Mouse (Mus musculus): ENCODE measurements around the gene Grin1. TPM values are rescaled to one million over a fixed set of nuclear protein-coding genes. Genes with fewer than 3 reads are reported as not detected.

The Grin1 gene
- polyA plus RNA-seq, 1 experiment, result 282 TPM

- peak overlapping the region; percentile 96 for H3K27ac ChIP-seq (ENCODE audit: insufficient read depth, low read length)
- H3K4me1 ChIP-seq (ENCODE audit: control insufficient read depth, insufficient read depth, low read length), result peaks cover 35% of the 10 kb centered on the region
- peak; percentile 97 to 99 for DNase-seq
- WGBS, result 4% methylated on average over 6 of the region's 6 CpGs
- peak overlapping the region; percentile 91 for H3K4me3 ChIP-seq (replicated peaks; ENCODE audit: insufficient read depth, low read depth, low read length)
- H3K27me3 ChIP-seq (ENCODE audit: control insufficient read depth, insufficient read depth, low read length), result no peaks in the 10 kb centered on the region
- peak; percentile 34; the same call in 1 of the 2 replicates for TF ChIP-seq POLR2A (IDR thresholded peaks at IDR 0.05; ENCODE audit: borderline replicate concordance, insufficient read depth, low read length)
- no peak for TF ChIP-seq CTCF (IDR thresholded peaks at IDR 0.05; ENCODE audit: borderline replicate concordance, insufficient read depth, low read depth, low read length)
These were observed 52.9 kb downstream of the Grin1 start for GRCm38 (mm10) chr2:25265897-25266656.

- peak overlapping the region; percentile 91 for H3K4me3 ChIP-seq (replicated peaks; ENCODE audit: insufficient read depth, low read depth, low read length)
- DNase-seq, result peak; percentile 89 to 95
These were observed 54.1 kb downstream of the Grin1 start for GRCm38 (mm10) chr2:25264851-25265250.

GRCm38 (mm10) chr2:25264286-25264660 is 54.7 kb downstream of the Grin1 start:
- peak overlapping the region; percentile 96 for H3K27ac ChIP-seq (ENCODE audit: insufficient read depth, low read length)

More at GRCm38 (mm10) chr2:25264851-25265250, 54.1 kb downstream of the Grin1 start:
- Histone ChIP-seq H3K27me3 (ENCODE audit: control insufficient read depth, insufficient read depth, low read length) (no peaks in the 10 kb centered on the region), H3K27ac (ENCODE audit: insufficient read depth, low read length) (peak overlapping the region; percentile 96), H3K4me1 (ENCODE audit: control insufficient read depth, insufficient read depth, low read length) (peaks cover 29% of the 10 kb centered on the region)
- TF ChIP-seq POLR2A (IDR thresholded peaks at IDR 0.05; ENCODE audit: borderline replicate concordance, insufficient read depth, low read length) (peak; percentile 48; the same call in 1 of the 2 replicates), CTCF (IDR thresholded peaks at IDR 0.05; ENCODE audit: borderline replicate concordance, insufficient read depth, low read depth, low read length) (no peak; the same call in 1 of the 2 replicates)
- WGBS, result 0% methylated on average over 3 of the region's 3 CpGs

GRCm38 (mm10) chr2:25263623-25264285 is 55.2 kb downstream of the Grin1 start:
- peak overlapping the region; percentile 91 for H3K4me3 ChIP-seq (replicated peaks; ENCODE audit: insufficient read depth, low read depth, low read length)
- DNase-seq, result no peak
- peaks cover 22% of the 10 kb centered on the region; the same call in 1 of the 2 replicates for H3K4me1 ChIP-seq (ENCODE audit: control insufficient read depth, insufficient read depth, low read length)
- 2% methylated on average over 12 of the region's 12 CpGs for WGBS
- no peak for TF ChIP-seq CTCF (IDR thresholded peaks at IDR 0.05; ENCODE audit: borderline replicate concordance, insufficient read depth, low read depth, low read length)
- TF ChIP-seq POLR2A (IDR thresholded peaks at IDR 0.05; ENCODE audit: borderline replicate concordance, insufficient read depth, low read length), result no peak
- no peaks in the 10 kb centered on the region for H3K27me3 ChIP-seq (ENCODE audit: control insufficient read depth, insufficient read depth, low read length)
- peak overlapping the region; percentile 96 for H3K27ac ChIP-seq (ENCODE audit: insufficient read depth, low read length)

More at GRCm38 (mm10) chr2:25264286-25264660, 54.7 kb downstream of the Grin1 start:
- TF ChIP-seq CTCF (IDR thresholded peaks at IDR 0.05; ENCODE audit: borderline replicate concordance, insufficient read depth, low read depth, low read length), result no peak
- no peak for TF ChIP-seq POLR2A (IDR thresholded peaks at IDR 0.05; ENCODE audit: borderline replicate concordance, insufficient read depth, low read length)
- peaks cover 27% of the 10 kb centered on the region for H3K4me1 ChIP-seq (ENCODE audit: control insufficient read depth, insufficient read depth, low read length)
- no peaks in the 10 kb centered on the region for H3K27me3 ChIP-seq (ENCODE audit: control insufficient read depth, insufficient read depth, low read length)
- no peak for DNase-seq
- peak overlapping the region; percentile 91 for H3K4me3 ChIP-seq (replicated peaks; ENCODE audit: insufficient read depth, low read depth, low read length)
- 8% methylated on average over 5 of the region's 5 CpGs for WGBS

GRCm38 (mm10) chr2:25262795-25263622 is 56.0 kb downstream of the Grin1 start:
- 1% methylated on average over 82 of the region's 82 CpGs for WGBS

GRCm38 (mm10) chr2:25262291-25262767 is 56.7 kb downstream of the Grin1 start, which contains the start of gene Tprn:
Gene Tprn, plus strand, starts transcription at chr2:25262618.
- WGBS, result under 1% methylated on average over 39 of the region's 39 CpGs

More at GRCm38 (mm10) chr2:25262795-25263622, 56.0 kb downstream of the Grin1 start:
- H3K4me3 ChIP-seq (replicated peaks; ENCODE audit: insufficient read depth, low read depth, low read length), result peak overlapping the region; percentile 91
- H3K27me3 ChIP-seq (ENCODE audit: control insufficient read depth, insufficient read depth, low read length), result no peaks in the 10 kb centered on the region
- no peak for TF ChIP-seq POLR2A (IDR thresholded peaks at IDR 0.05; ENCODE audit: borderline replicate concordance, insufficient read depth, low read length)
- no peak for TF ChIP-seq CTCF (IDR thresholded peaks at IDR 0.05; ENCODE audit: borderline replicate concordance, insufficient read depth, low read depth, low read length)
- DNase-seq, result peak; percentile 86 to 88
- peaks cover 14% of the 10 kb centered on the region; the same call in 1 of the 2 replicates for H3K4me1 ChIP-seq (ENCODE audit: control insufficient read depth, insufficient read depth, low read length)
- H3K27ac ChIP-seq (ENCODE audit: insufficient read depth, low read length), result peak overlapping the region; percentile 96

GRCm38 (mm10) chr2:25261870-25262269 is 57.1 kb downstream of the Grin1 start:
- H3K27me3 ChIP-seq (ENCODE audit: control insufficient read depth, insufficient read depth, low read length), result no peaks in the 10 kb centered on the region
- peak in 1 of 2 experiments; percentile 39 for DNase-seq
- 31% methylated on average over 12 of the region's 12 CpGs for WGBS
- TF ChIP-seq CTCF (IDR thresholded peaks at IDR 0.05; ENCODE audit: borderline replicate concordance, insufficient read depth, low read depth, low read length) (no peak), POLR2A (IDR thresholded peaks at IDR 0.05; ENCODE audit: borderline replicate concordance, insufficient read depth, low read length) (no peak)
- H3K27ac ChIP-seq (ENCODE audit: insufficient read depth, low read length), result peak overlapping the region; percentile 59
- peak overlapping the region; percentile 60 for H3K4me3 ChIP-seq (replicated peaks; ENCODE audit: insufficient read depth, low read depth, low read length)
- peaks cover 3% of the 10 kb centered on the region; the same call in 1 of the 2 replicates for H3K4me1 ChIP-seq (ENCODE audit: control insufficient read depth, insufficient read depth, low read length)

More at GRCm38 (mm10) chr2:25262291-25262767, 56.7 kb downstream of the Grin1 start, which contains the start of gene Tprn:
- Histone ChIP-seq H3K27me3 (ENCODE audit: control insufficient read depth, insufficient read depth, low read length) (no peaks in the 10 kb centered on the region), H3K27ac (ENCODE audit: insufficient read depth, low read length) (peak within 1 kb of the TSS; percentile 96), H3K4me1 (ENCODE audit: control insufficient read depth, insufficient read depth, low read length) (peaks cover 8% of the 10 kb centered on the region; the same call in 1 of the 2 replicates), H3K4me3 (replicated peaks; ENCODE audit: insufficient read depth, low read depth, low read length) (peak within 1 kb of the TSS; percentile 91)
- DNase-seq, result peak; percentile 96 to 99
- TF ChIP-seq POLR2A (IDR thresholded peaks at IDR 0.05; ENCODE audit: borderline replicate concordance, insufficient read depth, low read length) (peak; percentile 77), CTCF (IDR thresholded peaks at IDR 0.05; ENCODE audit: borderline replicate concordance, insufficient read depth, low read depth, low read length) (no peak)
